Mouse (Mus musculus): Measurements from ENCODE around the gene Fgd3. TPM values are rescaled to one million over a fixed set of nuclear protein-coding genes. Genes with fewer than 3 reads are reported as not detected.

Gene Fgd3
- polyA plus RNA-seq, 1 experiment from 2014 or later: 0.98 TPM

DNA sequence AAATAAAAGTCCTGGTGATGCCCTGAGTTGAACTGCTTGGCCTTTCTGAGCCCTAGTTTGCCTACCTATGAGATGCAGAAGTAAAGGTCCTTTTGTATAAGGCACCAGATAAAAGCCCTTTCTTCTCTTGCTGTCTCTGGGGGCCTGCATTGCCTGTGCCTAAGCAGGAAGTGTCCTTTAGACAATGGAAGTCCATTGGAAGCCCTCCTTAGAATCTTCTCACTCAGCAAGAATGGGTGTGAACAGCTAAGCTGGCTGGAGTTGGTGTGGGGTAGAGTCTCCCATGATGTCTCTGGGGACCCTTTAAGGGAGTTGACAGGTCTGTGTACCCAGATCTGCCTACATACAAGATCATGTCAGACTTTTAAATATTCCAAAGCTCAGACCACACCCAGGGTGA is 33.3 kb upstream of the Fgd3 start:
- Histone ChIP-seq H3K4me3 (no peak overlapping the region), H3K27ac (peak overlapping the region; percentile 63; the same call in 1 of the 2 replicates)

DNA sequence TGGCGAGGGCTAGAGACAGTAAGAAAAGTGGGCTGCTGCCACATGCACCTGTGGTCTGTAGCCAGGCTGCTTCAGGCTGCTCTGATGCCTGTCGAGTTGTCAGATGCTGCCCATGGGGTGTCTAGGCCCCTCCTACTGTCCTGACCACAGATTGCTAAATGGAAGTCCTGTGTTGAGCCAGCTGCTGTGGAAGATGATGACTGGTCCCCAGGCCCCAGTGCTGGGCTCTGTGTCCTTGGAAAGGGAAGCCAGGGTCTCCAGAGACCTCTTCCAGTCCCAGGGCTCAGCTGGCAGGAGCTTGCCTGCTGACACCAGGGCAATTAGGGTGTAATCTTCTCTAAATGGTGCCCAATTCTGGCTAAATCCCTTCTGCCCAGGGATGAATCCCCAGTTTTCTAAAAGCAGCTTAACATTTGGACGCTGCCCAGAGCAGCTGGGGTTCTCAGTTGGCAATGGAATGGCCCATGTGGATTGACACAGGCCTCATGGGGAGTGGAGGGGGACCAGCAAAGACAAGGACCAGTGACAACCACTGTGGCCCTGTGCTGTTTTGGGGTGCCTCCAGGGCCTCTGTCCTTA is 32.6 kb upstream of the Fgd3 start:
- DNase-seq (ENCODE audit: low spot score): peak; percentile 35
- Histone ChIP-seq H3K4me3 (no peak overlapping the region), H3K36me3 (peaks cover 18% of the 10 kb centered on the region), H3K9me3 (no peaks in the 10 kb centered on the region), H3K27me3 (ENCODE audit: insufficient read depth, poor library complexity, severe bottlenecking) (no peaks in the 10 kb centered on the region), H3K27ac (peak overlapping the region; percentile 63), H3K4me1 (replicated peaks) (peaks cover 36% of the 10 kb centered on the region)
- WGBS: 69% methylated on average over 3 of the region's 3 CpGs

More for the DNA sequence above, 33.3 kb upstream of the Fgd3 start:
- H3K36me3 ChIP-seq: peaks cover 25% of the 10 kb centered on the region
- no peak for DNase-seq (ENCODE audit: low spot score)
- H3K27me3 ChIP-seq (ENCODE audit: insufficient read depth, poor library complexity, severe bottlenecking): no peaks in the 10 kb centered on the region
- H3K9me3 ChIP-seq: no peaks in the 10 kb centered on the region
- peaks cover 36% of the 10 kb centered on the region for H3K4me1 ChIP-seq (replicated peaks)

DNA sequence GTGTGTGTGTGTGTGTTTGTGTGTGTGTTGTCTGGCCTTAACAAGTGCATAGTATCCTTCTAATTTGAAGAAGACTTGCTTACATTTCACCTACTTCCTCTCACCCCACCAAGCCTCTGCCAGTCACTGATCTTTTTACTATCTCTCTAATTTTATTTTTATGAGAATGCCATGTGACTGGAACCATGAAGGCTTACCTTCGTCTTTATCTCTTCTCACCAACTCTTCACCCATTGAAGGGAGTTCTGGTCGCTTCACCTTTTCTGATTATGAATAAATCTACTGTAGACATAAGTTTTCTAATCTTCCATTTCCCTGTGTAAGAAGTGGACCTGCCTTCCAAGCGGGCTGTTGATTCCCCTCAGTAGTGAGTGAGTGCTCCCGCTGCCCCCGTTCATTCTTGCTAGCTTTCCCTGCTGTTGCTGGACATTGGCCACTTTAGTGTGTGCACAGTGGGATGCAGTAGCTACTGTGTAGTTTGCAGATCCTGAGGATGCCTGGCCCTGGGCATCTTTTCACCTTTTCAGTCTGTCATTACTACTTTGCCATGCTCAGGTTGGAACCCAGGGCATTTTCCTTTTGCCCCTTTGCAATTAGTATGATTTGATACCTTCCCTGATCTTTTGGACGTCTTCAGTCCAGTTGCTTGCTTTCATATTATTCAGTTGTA is 29.9 kb upstream of the Fgd3 start:
- Histone ChIP-seq H3K27ac (no peak overlapping the region), H3K36me3 (peaks cover 8% of the 10 kb centered on the region; the same call in 1 of the 2 replicates), H3K27me3 (ENCODE audit: insufficient read depth, poor library complexity, severe bottlenecking) (no peaks in the 10 kb centered on the region), H3K4me1 (replicated peaks) (peaks cover 42% of the 10 kb centered on the region), H3K9me3 (no peaks in the 10 kb centered on the region), H3K4me3 (no peak overlapping the region)
- DNase-seq (ENCODE audit: low spot score): no peak
- 93% methylated on average over 6 of the region's 6 CpGs for WGBS

DNA sequence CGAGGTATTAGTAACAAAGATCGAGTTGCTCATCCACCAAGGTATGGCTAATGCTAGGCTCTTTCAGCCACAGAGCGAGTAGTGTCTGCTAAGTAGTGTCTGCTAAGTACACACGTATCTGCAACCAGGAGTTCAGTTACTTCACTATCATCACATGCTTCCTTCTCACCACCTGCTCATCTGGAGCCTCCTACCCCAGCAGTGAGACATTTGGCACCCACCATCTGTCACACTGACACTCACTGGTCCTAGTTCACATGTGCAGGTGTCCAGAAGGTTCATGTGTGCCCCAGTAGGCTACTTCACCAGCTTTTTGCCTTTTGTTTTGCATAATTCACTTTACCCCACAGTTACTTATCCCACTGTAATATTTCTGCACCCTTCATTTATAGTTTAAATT is 29.2 kb upstream of the Fgd3 start:
- no peaks in the 10 kb centered on the region for H3K9me3 ChIP-seq
- 94% methylated on average over 4 of the region's 4 CpGs for WGBS
- no peak overlapping the region for H3K27ac ChIP-seq
- H3K36me3 ChIP-seq: peaks cover 12% of the 10 kb centered on the region; the same call in 1 of the 2 replicates
- H3K4me1 ChIP-seq (replicated peaks): peaks cover 48% of the 10 kb centered on the region
- H3K27me3 ChIP-seq (ENCODE audit: insufficient read depth, poor library complexity, severe bottlenecking): no peaks in the 10 kb centered on the region
- DNase-seq (ENCODE audit: low spot score): no peak
- H3K4me3 ChIP-seq: no peak overlapping the region

DNA sequence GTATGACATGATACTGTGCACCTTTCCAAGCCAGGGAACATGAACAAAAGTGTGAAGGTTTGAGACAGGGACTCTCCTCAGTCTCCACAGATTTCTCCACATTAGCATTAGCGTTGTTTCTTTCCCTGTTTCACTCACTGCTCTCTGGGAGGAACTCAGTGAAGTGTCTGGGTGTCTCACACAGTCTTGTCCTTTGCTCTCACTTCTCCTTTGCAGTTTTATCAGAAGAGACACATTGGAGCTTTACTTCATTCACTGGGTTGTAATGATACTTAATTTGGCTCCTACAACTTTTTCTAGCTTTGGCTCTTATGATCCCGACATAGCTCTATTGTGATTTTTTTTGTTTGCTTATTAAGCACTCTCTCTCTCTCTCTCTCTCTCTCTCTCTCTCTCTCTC is 28.4 kb upstream of the Fgd3 start:
- H3K36me3 ChIP-seq: peaks cover 13% of the 10 kb centered on the region; the same call in 1 of the 2 replicates
- H3K4me3 ChIP-seq: no peak overlapping the region
- H3K27ac ChIP-seq: no peak overlapping the region
- peaks cover 49% of the 10 kb centered on the region for H3K4me1 ChIP-seq (replicated peaks)
- 92% methylated on average over 2 of the region's 2 CpGs for WGBS
- no peak for DNase-seq (ENCODE audit: low spot score)
- H3K9me3 ChIP-seq: no peaks in the 10 kb centered on the region
- no peaks in the 10 kb centered on the region for H3K27me3 ChIP-seq (ENCODE audit: insufficient read depth, poor library complexity, severe bottlenecking)

DNA sequence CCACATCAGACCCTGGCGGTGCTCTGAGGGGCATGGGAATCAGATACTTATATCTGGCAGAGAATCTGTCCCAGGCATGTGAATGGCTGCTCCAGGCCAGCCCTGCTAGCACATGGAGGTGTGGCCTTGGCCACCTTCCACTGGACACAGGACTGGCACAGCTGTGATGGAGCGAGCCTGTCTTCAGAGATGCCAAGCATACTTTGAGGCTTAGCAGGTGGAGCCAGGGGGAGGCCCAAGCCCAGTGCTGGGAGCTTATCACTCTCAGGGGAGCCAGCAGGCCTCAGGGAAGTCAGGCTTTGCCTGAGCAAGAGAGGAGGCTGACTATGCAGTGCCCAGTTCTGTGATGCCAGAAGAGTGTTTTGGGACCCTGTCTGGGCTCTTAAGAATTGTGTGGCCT is 25.4 kb upstream of the Fgd3 start:
- H3K36me3 ChIP-seq: peaks cover 16% of the 10 kb centered on the region; the same call in 1 of the 2 replicates
- no peaks in the 10 kb centered on the region for H3K27me3 ChIP-seq (ENCODE audit: insufficient read depth, poor library complexity, severe bottlenecking)
- peak overlapping the region; percentile 17 for H3K27ac ChIP-seq
- H3K9me3 ChIP-seq: no peaks in the 10 kb centered on the region
- DNase-seq (ENCODE audit: low spot score): no peak
- WGBS: 93% methylated on average over 2 of the region's 2 CpGs
- no peak overlapping the region for H3K4me3 ChIP-seq
- H3K4me1 ChIP-seq (replicated peaks): peaks cover 54% of the 10 kb centered on the region

DNA sequence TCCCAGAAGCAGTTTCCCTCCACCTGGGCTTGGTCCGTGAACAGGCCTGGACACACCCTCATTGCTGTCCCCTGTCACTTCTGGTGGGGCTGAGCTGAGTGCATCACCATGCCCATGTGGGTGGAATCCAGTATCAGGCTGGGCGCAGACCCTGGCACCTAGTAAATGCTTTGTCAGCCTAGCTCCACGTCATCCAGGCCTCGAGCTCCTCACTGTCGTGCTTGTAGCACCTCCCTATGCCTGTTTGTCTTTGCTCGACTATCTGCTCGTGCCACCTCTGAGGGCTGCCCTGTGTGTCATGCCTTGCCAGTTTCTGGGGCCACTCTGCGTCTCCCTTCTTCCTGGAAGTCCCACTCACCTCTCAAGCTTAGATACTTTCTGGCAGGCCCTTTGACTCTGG is 24.5 kb upstream of the Fgd3 start:
- peaks cover 59% of the 10 kb centered on the region for H3K4me1 ChIP-seq (replicated peaks)

DNA sequence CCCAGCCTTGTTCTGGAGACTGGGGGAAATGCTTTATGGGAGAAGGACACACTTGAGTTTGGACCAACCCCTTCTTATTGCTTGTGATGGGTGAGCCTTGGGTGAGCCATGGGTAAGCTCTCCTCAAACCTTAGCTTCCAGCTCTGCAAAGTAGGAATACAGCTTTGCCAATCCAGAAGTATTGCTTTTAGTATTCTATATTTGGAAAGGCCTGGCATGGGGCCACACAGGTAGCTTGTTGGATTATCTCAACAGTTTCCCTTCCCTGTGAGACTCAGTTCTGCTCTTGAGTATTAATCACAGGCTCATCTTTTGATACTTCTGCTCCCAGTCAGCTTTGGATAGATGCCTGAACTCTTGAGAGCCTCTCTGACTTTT is 22.6 kb upstream of the Fgd3 start:
- Histone ChIP-seq H3K9me3 (no peaks in the 10 kb centered on the region), H3K4me3 (peak overlapping the region; percentile 93), H3K27me3 (ENCODE audit: insufficient read depth, poor library complexity, severe bottlenecking) (no peaks in the 10 kb centered on the region), H3K27ac (peak overlapping the region; percentile 93), H3K36me3 (peaks cover 16% of the 10 kb centered on the region; the same call in 1 of the 2 replicates), H3K4me1 (replicated peaks) (peaks cover 59% of the 10 kb centered on the region)
- no peak for DNase-seq (ENCODE audit: low spot score)

More for the DNA sequence above, 24.5 kb upstream of the Fgd3 start:
- Histone ChIP-seq H3K27me3 (ENCODE audit: insufficient read depth, poor library complexity, severe bottlenecking) (no peaks in the 10 kb centered on the region), H3K4me3 (peak overlapping the region; percentile 16; the same call in 1 of the 2 replicates), H3K36me3 (peaks cover 16% of the 10 kb centered on the region; the same call in 1 of the 2 replicates), H3K27ac (peak overlapping the region; percentile 45), H3K9me3 (no peaks in the 10 kb centered on the region)
- 92% methylated on average over 8 of the region's 8 CpGs for WGBS
- DNase-seq (ENCODE audit: low spot score): no peak

DNA sequence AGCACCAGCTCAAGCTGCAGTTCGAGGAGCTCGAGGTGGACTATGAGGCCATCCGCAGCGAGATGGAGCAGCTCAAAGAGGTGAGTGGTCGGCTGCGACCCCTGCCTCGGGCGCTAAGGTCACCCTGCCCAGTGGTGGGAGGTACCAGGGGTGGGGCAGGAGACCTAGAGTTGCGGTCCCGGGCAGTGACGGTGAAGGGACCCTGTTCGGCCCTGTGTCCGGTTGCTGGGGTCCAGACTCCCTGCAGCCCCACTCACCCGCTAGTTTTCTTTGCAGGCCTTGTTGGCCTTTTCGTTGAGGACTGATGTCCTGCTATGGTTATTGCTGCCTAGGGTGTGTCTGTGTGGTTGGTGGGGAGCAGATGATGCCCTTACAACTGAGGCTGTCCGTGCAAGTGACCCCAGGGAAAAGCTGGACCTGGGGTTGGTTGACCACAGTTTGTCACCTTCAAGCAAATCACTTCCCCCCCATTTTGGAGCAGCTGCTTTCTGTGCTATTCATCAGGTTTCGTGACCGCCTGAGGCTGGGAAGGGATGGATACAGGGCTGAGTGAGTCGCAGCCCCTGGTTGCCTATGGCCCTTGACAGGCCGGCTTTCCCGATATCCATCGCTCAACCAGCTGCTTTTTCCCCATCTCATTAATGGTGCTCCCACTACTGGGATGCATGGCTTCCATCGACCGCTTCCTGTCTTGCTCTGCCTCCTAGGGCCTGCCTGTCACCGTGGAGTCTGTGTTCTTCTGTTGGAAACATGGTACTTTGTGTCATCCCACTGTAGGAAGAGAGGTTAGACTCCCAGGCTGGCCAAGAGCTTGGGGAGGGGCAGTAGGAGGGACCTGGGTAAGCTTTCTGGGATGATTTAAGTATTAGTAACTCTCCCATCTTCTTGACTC is 22.0 kb upstream of the Fgd3 start:
- peak; percentile 33 for DNase-seq (ENCODE audit: low spot score)
- peaks cover 59% of the 10 kb centered on the region for H3K4me1 ChIP-seq (replicated peaks)
- 12% methylated on average over 25 of the region's 25 CpGs for WGBS
- H3K27me3 ChIP-seq (ENCODE audit: insufficient read depth, poor library complexity, severe bottlenecking): no peaks in the 10 kb centered on the region
- peak overlapping the region; percentile 93 for H3K4me3 ChIP-seq
- peaks cover 16% of the 10 kb centered on the region; the same call in 1 of the 2 replicates for H3K36me3 ChIP-seq
- peak overlapping the region; percentile 93 for H3K27ac ChIP-seq
- H3K9me3 ChIP-seq: no peaks in the 10 kb centered on the region

DNA sequence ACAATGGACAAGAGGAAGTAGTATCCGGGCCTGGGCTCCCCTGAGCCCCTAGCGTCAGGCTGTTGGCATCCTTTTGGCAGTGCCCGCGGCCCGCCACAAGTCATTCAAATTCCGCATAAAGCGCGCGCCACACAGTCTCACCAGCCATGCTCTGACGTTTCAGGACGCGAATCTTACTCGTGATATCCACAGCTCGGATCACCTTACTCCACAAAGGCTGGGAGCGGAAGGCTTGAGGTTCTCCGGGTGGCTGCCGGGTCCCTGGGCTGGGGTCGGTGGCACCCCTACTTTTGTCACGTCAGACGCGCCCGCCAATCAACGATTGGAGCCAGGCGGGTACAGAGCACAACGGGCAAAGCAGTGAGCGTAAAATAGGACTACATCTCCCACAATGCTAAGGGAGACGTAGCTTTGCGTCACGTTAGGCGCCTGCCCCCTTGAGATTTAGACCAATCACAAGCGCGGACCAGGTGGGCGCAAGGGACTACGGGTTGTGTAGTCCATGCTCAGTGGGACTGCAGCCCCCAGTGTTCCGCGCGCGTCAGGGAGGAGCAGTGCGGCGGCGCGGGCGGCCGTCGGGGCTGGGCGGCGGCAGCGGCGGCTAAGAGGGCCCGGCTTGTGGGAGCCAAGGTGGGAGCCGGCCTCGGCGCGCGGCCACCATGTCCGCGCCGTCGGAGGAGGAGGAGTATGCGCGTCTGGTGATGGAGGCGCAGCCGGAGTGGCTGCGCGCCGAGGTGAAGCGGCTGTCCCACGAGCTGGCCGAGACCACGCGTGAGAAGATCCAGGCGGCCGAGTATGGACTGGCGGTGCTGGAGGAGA is 21.1 kb upstream of the Fgd3 start, which contains the start of gene Bicd2:
Gene Bicd2, plus strand, starts transcription at position 574 of the 819 bp plus-strand sequence.
- Histone ChIP-seq H3K9me3 (no peaks in the 10 kb centered on the region), H3K27ac (peak within 1 kb of the TSS; percentile 93), H3K4me1 (replicated peaks) (peaks cover 57% of the 10 kb centered on the region), H3K27me3 (ENCODE audit: insufficient read depth, poor library complexity, severe bottlenecking) (no peaks in the 10 kb centered on the region), H3K36me3 (peaks cover 16% of the 10 kb centered on the region; the same call in 1 of the 2 replicates), H3K4me3 (peak within 1 kb of the TSS; percentile 93)
- under 1% methylated on average over 74 of the region's 74 CpGs for WGBS
- peak; percentile 97 for DNase-seq (ENCODE audit: low spot score)

DNA sequence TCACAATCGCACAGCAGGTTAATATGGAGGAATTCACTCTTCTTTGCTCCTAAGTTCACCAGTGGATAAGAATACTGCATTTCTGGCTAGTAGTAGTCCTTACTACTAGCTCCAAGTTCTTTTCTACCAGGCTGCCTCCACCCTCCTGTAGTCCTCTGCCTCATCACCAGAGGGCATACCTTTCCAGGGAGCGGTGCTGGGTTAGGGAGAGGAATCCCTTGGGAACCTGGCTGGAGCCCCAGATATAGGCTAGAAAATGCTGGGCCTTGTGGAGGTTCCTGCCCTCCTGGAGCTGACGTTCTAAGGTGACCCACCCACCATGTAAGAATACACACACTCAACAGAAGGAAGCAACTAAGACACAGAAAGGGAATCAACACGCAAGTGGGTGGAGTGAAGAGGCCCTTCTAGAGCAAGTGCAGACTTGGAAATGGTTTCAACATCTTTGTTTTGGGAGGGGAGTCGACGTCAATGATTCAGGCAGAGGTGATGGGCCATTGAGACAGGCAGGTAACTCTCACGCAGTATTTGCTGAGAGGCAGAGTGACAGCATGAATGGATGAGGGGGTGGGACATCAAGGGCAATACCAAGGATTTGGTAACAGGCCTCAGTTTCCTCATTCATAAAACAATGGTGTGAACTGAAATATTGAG is 18.9 kb upstream of the Fgd3 start:
- no peaks in the 10 kb centered on the region for H3K9me3 ChIP-seq
- H3K36me3 ChIP-seq: 0 out of 2 replicates have a peak, but pooled peaks cover 3% of the 10 kb centered on the region
- DNase-seq (ENCODE audit: low spot score): no peak
- H3K27ac ChIP-seq: no peak overlapping the region
- 78% methylated on average over 7 of the region's 7 CpGs for WGBS
- H3K4me3 ChIP-seq: no peak overlapping the region
- H3K27me3 ChIP-seq (ENCODE audit: insufficient read depth, poor library complexity, severe bottlenecking): no peaks in the 10 kb centered on the region
- H3K4me1 ChIP-seq (replicated peaks): peaks cover 34% of the 10 kb centered on the region
